Mouse (Mus musculus): ENCODE data around the gene Tgoln1. TPM values are rescaled to one million over a fixed set of nuclear protein-coding genes. Genes with fewer than 3 reads are reported as not detected.

Tgoln1 gene
- polyA plus RNA-seq (2011; ENCODE audit: insufficient read depth, insufficient read length, low replicate concordance, missing spikeins): 6.4 and 13.5 TPM in 2 replicates

GRCm38 (mm10) chr6:72616643-72617288 lies at the start of gene Tgoln1:
Gene Tgoln1 (minus strand): TSS chr6:72617000.
- WGBS: under 1% methylated on average over 41 of the region's 41 CpGs
- peak within 1 kb of the TSS; percentile 75 for H3K4me3 ChIP-seq (replicated peaks; ENCODE audit: control insufficient read depth, low read depth, low read length)
- peak within 1 kb of the TSS; percentile 83 for H3K27ac ChIP-seq (ENCODE audit: control insufficient read depth, insufficient read depth, low read depth, low read length, poor library complexity)
- TF ChIP-seq POLR2A (IDR thresholded peaks at IDR 0.05; ENCODE audit: borderline replicate concordance, control insufficient read depth, low read depth, low read length): peak; percentile 92
- no peak for TF ChIP-seq CTCF (IDR thresholded peaks at IDR 0.05; ENCODE audit: control insufficient read depth, insufficient read depth, low read length)
- H3K4me1 ChIP-seq (ENCODE audit: control insufficient read depth, insufficient read depth, low read length): peaks cover 2% of the 10 kb centered on the region; the same call in 1 of the 2 replicates

- 68% methylated on average over 8 of the region's 8 CpGs for WGBS
- H3K4me1 ChIP-seq (ENCODE audit: control insufficient read depth, insufficient read depth, low read length): no peaks in the 10 kb centered on the region
- TF ChIP-seq POLR2A (IDR thresholded peaks at IDR 0.05; ENCODE audit: borderline replicate concordance, control insufficient read depth, low read depth, low read length): no peak
- no peak for TF ChIP-seq CTCF (IDR thresholded peaks at IDR 0.05; ENCODE audit: control insufficient read depth, insufficient read depth, low read length)
- no peak overlapping the region for H3K27ac ChIP-seq (ENCODE audit: control insufficient read depth, insufficient read depth, low read depth, low read length, poor library complexity)
- no peak overlapping the region for H3K4me3 ChIP-seq (replicated peaks; ENCODE audit: control insufficient read depth, low read depth, low read length)
These were observed 47.5 kb upstream of the Tgoln1 start for GRCm38 (mm10) chr6:72664290-72664689.

GRCm38 (mm10) chr6:72663000-72663399 lies 46.2 kb upstream of the Tgoln1 start:
- TF ChIP-seq POLR2A (IDR thresholded peaks at IDR 0.05; ENCODE audit: borderline replicate concordance, control insufficient read depth, low read depth, low read length) (no peak), CTCF (IDR thresholded peaks at IDR 0.05; ENCODE audit: control insufficient read depth, insufficient read depth, low read length) (no peak)
- Histone ChIP-seq H3K4me1 (ENCODE audit: control insufficient read depth, insufficient read depth, low read length) (no peaks in the 10 kb centered on the region), H3K27ac (ENCODE audit: control insufficient read depth, insufficient read depth, low read depth, low read length, poor library complexity) (no peak overlapping the region), H3K4me3 (replicated peaks; ENCODE audit: control insufficient read depth, low read depth, low read length) (no peak overlapping the region)
- 0% methylated on average over 1 of the region's 1 CpGs for WGBS

DNA sequence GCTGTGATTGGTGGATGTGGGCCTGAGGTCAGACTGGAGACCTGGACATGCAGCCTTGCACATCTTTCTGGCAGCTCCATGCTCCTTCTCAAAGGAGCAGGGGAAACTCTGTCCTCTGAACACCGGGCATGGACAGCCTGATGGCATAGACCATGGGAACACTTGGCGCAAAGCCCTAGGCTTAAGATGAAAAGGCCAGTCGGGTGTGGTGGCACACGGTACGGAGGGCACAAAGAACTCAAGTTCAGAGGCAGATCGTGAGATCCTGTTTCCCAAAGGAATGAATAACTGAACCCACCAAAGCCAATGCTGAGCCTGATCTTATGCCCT lies 43.6 kb upstream of the Tgoln1 start:
- 81% methylated on average over 6 of the region's 6 CpGs for WGBS
- no peaks in the 10 kb centered on the region for H3K4me1 ChIP-seq (ENCODE audit: control insufficient read depth, insufficient read depth, low read length)
- no peak overlapping the region for H3K27ac ChIP-seq (ENCODE audit: control insufficient read depth, insufficient read depth, low read depth, low read length, poor library complexity)
- no peak for TF ChIP-seq CTCF (IDR thresholded peaks at IDR 0.05; ENCODE audit: control insufficient read depth, insufficient read depth, low read length)
- TF ChIP-seq POLR2A (IDR thresholded peaks at IDR 0.05; ENCODE audit: borderline replicate concordance, control insufficient read depth, low read depth, low read length): no peak
- no peak overlapping the region for H3K4me3 ChIP-seq (replicated peaks; ENCODE audit: control insufficient read depth, low read depth, low read length)

- no peak for TF ChIP-seq POLR2A (IDR thresholded peaks at IDR 0.05; ENCODE audit: borderline replicate concordance, control insufficient read depth, low read depth, low read length)
- TF ChIP-seq CTCF (IDR thresholded peaks at IDR 0.05; ENCODE audit: control insufficient read depth, insufficient read depth, low read length): no peak
- no peak overlapping the region for H3K4me3 ChIP-seq (replicated peaks; ENCODE audit: control insufficient read depth, low read depth, low read length)
- WGBS: 25% methylated on average over 8 of the region's 8 CpGs
- H3K4me1 ChIP-seq (ENCODE audit: control insufficient read depth, insufficient read depth, low read length): no peaks in the 10 kb centered on the region
- H3K27ac ChIP-seq (ENCODE audit: control insufficient read depth, insufficient read depth, low read depth, low read length, poor library complexity): no peak overlapping the region
These were observed 43.1 kb upstream of the Tgoln1 start for GRCm38 (mm10) chr6:72659717-72660390.

DNA sequence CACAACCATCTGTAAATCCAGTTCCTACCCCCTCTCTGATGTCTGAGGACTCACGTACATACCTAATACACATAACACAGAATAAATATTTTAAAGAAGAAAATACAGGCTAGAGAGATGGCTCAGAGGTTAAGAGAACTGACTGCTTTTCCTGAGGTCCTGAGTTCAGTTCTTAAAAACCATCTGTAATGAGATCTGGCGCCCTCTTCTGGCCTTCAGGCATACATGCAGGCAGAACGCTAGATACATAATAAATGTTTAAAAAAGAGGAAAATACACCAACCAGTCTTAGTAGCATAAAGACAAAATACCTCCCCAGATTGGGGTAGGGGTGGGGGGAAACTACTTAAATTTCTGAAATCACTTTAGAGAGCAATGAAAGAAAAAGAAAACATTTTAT lies 41.2 kb upstream of the Tgoln1 start:
- 41% methylated on average over 3 of the region's 3 CpGs for WGBS
- no peak overlapping the region for H3K27ac ChIP-seq (ENCODE audit: control insufficient read depth, insufficient read depth, low read depth, low read length, poor library complexity)
- no peak overlapping the region for H3K4me3 ChIP-seq (replicated peaks; ENCODE audit: control insufficient read depth, low read depth, low read length)
- TF ChIP-seq CTCF (IDR thresholded peaks at IDR 0.05; ENCODE audit: control insufficient read depth, insufficient read depth, low read length) (peak; percentile 46), POLR2A (IDR thresholded peaks at IDR 0.05; ENCODE audit: borderline replicate concordance, control insufficient read depth, low read depth, low read length) (no peak)
- no peaks in the 10 kb centered on the region for H3K4me1 ChIP-seq (ENCODE audit: control insufficient read depth, insufficient read depth, low read length)

DNA sequence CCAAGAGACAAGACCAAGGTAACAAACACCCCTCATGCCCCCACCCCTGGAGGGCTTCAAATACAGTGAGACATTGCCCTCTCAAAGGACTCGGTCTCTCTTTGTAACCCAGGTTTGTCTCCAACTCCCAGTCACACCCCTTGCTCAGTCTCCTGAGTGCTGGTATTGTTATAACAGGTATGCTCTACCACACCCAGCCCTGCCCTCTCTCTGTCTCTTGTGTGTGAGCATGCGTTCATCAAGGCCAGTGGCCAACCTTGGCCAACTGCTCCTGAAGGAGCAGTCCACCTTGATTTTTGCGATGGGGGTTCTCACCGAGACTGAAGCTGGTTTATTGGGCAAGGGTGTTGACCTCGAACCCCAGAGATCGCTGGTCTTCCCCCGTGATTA lies 39.2 kb upstream of the Tgoln1 start:
- H3K4me3 ChIP-seq (replicated peaks; ENCODE audit: control insufficient read depth, low read depth, low read length): no peak overlapping the region
- H3K27ac ChIP-seq (ENCODE audit: control insufficient read depth, insufficient read depth, low read depth, low read length, poor library complexity): no peak overlapping the region
- TF ChIP-seq POLR2A (IDR thresholded peaks at IDR 0.05; ENCODE audit: borderline replicate concordance, control insufficient read depth, low read depth, low read length) (no peak), CTCF (IDR thresholded peaks at IDR 0.05; ENCODE audit: control insufficient read depth, insufficient read depth, low read length) (no peak)
- no peaks in the 10 kb centered on the region for H3K4me1 ChIP-seq (ENCODE audit: control insufficient read depth, insufficient read depth, low read length)
- WGBS: 79% methylated on average over 7 of the region's 7 CpGs

DNA sequence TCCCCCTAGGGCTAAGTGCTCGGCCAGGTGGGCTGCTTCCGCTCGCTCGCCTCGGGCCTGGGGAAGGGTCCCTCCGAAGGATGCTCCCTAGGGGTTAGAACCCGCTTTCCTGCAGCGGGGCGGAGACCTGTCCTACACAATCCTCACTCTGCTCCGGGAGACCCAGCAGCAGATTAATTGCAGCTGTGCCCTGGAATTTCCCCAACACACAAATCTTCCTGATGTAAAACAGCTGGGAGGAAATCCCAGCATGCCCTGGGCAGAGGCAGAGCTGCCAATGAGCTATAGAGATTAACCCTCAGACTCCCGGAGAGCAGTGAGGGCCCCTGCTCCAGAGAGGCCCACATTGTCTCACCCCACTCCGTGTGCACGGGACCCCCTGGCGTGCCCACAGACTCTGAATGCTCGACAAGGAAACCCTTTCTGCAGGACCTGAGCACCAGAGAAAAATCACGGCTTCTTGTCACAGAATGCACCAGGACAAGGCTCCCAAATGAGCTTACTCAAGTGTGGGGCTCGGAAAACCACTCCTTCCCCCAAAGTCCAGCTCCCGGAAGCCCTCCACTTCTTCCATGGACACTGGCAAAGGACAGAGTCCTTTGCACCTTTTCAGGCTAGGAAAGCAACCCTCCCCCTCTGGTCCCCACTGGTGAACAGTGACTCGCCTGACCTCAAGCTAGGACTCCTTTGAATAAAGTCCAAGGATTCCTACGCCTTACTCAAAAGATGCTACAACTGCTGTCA lies 38.7 kb upstream of the Tgoln1 start:
- TF ChIP-seq CTCF (IDR thresholded peaks at IDR 0.05; ENCODE audit: control insufficient read depth, insufficient read depth, low read length) (no peak), POLR2A (IDR thresholded peaks at IDR 0.05; ENCODE audit: borderline replicate concordance, control insufficient read depth, low read depth, low read length) (no peak)
- WGBS: 17% methylated on average over 20 of the region's 20 CpGs
- no peak overlapping the region for H3K27ac ChIP-seq (ENCODE audit: control insufficient read depth, insufficient read depth, low read depth, low read length, poor library complexity)

More for the DNA sequence above, 38.7 kb upstream of the Tgoln1 start:
- no peaks in the 10 kb centered on the region for H3K4me1 ChIP-seq (ENCODE audit: control insufficient read depth, insufficient read depth, low read length)
- no peak overlapping the region for H3K4me3 ChIP-seq (replicated peaks; ENCODE audit: control insufficient read depth, low read depth, low read length)

All from bone marrow, adult 2 months (tissue).